Mouse (Mus musculus): Measurements from ENCODE around the gene Ube2v1.
"Not testable (repeated sequence)": the region's sequence is repeated elsewhere in the genome, so short reads cannot be mapped to it uniquely, and the experiment has no call there.

The Ube2v1 gene

DNA sequence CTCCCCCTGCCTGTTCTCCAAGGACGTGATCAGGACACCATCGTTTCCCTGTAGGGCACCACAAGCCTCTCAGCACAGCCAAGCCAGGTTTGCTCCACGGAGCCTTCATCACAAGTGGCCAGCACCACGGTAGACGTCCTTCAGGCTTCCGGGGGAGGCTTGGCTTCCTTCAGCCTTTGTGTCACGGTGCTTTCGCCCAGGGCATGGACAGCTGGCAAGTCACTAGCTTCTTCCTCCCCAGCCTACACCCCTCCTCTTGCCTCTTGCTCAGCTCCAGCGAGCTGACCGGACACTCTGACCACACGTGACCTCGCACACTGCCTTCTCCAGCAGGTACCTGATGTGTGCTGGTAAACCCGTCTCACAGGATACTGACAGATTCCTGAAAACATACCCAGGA lies 9.5 kb downstream of the Ube2v1 start:
- DNase-seq (ENCODE audit: low spot score), result no peak

GRCm38 (mm10) chr2:167621255-167622087 lies 10.4 kb downstream of the Ube2v1 start:
- DNase-seq (ENCODE audit: low spot score), result no peak

DNA sequence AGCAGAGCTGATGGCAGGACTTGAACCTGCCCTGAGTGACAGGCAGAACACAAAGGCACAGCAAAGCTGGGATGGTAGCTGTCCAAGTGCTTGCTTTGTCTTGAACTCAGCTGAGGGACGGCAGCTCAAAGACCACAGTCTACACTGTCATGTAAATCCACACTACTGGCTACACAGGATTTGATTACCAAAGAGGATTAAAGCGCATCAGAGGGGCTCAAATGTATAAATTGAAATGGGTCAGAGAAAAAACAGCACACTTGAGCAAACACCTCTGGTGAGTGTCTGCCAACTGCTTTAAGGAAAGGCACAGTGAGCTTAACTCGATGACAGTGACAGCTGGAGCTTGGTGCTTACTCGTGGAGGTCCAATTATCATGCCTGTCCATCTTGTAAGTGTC lies 14.4 kb downstream of the Ube2v1 start:
- no peak for DNase-seq (ENCODE audit: low spot score)

DNA sequence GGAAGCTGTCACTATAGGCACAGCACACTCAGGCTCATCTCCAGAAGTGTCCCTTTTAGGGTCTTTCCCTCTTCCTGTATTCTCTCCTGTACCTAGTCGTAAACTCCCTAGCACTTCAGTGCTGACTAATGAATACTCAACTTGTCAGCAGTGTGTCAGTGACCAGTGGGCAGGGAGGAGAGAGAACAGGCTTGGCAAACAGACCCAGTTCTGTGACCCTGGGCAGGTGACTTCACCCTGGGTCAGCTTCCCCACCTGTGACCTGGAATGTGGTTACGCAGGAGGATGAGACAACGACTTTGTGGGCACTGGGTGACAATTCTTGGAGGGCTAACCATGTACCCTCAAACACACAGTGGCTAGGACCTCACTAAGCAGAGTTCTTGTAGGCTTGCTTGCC lies 14.9 kb downstream of the Ube2v1 start:
- no peak for DNase-seq (ENCODE audit: low spot score)

DNA sequence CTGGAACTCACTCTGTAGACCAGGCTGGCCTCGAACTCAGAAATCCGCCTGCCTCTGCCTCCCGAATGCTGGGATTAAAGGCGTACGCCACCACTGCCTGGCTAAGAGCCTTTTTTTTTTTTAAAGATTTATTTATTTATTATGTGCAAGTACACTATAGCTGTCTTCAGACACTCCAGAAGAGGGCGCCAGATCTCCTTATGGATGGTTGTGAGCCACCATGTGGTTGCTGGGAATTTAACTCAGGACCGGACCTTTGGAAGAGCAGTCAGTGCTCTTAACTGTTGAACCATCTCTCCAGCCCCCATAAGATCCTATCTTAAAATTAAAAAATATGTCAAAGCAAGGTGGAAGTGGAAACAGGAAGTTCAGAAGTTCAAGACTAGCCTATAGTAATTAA lies 18.6 kb downstream of the Ube2v1 start:
- not testable (repeated sequence) for DNase-seq (ENCODE audit: low spot score)

DNA sequence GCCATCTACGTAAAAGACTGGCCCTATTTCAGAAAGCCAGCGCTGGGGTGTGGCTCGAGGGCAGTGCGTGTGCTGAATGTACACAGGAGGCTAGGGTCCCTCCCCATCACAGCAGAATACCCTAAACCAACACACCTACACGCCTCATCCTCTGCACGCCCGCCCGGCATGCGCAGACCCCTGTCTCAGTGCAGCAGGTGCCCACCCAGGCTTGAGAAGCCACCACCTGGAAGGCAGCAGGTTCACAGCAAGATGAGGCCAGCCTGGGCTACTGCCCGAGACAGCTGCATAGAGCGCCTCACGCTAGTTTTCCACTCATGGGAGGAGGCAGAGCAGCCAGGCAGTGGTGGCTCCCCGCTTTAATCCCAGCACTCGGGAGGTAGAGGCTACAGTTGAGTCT lies 19.8 kb downstream of the Ube2v1 start:
- no peak for DNase-seq (ENCODE audit: low spot score)

DNA sequence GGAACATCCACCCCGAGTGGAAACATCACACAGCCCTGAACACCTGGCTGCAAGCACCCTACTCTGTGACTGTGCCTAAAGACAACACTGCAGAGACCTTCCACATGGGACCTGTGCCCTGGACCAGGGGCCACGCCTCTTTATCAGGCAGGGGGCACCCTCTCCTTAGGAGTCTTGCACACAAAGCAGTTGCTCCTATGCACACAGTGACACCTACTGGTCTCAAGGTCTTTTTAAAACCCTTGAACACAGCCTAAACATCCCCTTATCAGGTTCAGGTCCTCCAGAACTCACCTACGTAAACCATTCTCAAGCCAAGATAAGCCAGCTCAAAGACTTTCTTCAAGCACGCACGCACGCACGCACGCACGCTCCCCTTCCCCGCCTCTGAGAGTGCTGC lies 20.6 kb downstream of the Ube2v1 start:
- DNase-seq (ENCODE audit: low spot score), result no peak

DNA sequence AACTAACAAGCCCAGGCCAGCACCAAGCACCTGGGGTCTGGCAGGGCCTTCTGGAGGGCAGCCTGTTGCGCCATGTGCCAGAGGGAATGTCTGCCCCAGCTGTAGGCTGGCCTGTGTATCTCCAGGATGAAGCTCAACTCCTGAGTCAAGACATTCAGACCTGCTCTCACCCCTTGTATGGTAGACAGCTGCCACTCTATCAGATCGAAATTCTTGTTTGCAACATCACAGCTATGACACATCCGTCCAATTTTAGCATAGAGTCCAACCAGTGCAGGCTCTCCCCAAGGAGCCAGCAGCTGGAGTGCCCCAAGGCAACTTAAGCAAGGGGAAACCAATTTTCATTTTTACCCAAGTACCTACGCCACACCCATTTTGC lies 25.2 kb downstream of the Ube2v1 start:
- DNase-seq (ENCODE audit: low spot score), result no peak

DNA sequence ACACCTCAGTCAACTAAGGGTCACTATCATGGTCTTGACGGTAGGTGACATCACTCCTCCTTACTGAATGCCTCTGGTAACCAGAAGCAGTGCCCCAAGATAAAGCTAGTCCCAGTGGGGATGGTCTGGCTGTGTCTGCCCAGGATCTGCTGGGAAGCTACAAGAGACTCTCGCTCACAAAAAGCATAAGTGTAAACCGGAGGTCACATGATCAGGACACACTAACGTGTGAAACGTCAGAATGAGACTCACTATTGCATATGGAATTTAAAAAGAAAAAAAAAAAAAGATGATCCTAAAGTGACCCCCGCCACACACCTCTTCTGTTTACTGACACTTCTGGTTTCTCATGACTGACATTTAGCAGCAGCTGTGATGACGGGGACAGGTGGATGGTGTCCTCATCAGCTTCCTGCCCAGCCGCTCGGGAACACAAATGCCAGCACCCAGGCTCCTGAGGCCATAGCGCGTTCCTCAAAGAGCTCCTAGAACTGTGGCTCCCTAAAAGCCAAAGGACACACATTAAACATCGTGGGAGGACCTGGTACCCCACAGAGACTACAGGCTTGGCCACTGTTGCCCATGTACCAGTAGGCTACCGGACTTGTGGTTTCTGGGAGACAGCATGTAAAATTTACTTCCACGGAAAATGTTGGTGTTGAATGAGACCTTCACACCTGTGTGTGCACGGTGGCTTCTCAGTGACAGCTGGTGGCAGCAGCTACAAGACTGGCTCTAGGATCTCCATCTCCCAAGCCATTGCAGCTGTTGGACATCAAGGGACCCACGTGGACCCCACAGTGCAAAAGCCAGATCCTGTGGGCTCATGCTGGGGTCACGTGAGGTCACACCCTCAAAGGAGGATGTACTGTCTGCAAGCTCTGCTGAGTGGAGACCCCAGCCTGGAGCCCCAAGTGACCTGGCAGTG lies 25.8 kb downstream of the Ube2v1 start:
- no peak for DNase-seq (ENCODE audit: low spot score)

GRCm38 (mm10) chr2:167605178-167605794 lies 26.6 kb downstream of the Ube2v1 start:
- DNase-seq (ENCODE audit: low spot score), result peak; percentile 96

DNA sequence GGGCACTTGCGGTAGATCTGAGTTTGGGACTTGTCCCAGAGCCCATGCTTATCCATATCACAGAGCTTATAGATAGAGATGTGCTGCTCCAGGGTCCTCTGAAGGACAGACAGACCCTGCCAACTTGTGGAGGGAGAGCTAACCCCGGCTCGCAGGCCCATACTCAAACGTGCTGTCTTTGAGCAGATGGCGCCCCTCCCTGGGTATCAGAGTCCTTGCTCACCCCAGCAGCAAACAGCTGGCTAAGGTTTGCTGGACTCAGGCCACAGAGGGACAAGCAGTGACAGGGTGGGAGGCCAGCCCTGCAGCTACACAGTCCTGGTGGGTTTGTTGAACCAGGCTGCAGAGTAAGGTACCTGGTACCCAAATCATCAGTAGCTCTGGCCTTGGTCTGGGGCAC lies 28.9 kb downstream of the Ube2v1 start:
- peak; percentile 71 for DNase-seq (ENCODE audit: low spot score)

GRCm38 (mm10) chr2:167602364-167602763 lies 29.5 kb downstream of the Ube2v1 start:
- no peak for DNase-seq (ENCODE audit: low spot score)

- DNase-seq (ENCODE audit: low spot score), result no peak
These were observed 31.4 kb downstream of the Ube2v1 start for GRCm38 (mm10) chr2:167600481-167600995.

- no peak for DNase-seq (ENCODE audit: low spot score)
These were observed 32.0 kb downstream of the Ube2v1 start for GRCm38 (mm10) chr2:167599917-167600316.

- no peak for DNase-seq (ENCODE audit: low spot score)
These were observed 32.7 kb downstream of the Ube2v1 start for GRCm38 (mm10) chr2:167599195-167599594.

DNA sequence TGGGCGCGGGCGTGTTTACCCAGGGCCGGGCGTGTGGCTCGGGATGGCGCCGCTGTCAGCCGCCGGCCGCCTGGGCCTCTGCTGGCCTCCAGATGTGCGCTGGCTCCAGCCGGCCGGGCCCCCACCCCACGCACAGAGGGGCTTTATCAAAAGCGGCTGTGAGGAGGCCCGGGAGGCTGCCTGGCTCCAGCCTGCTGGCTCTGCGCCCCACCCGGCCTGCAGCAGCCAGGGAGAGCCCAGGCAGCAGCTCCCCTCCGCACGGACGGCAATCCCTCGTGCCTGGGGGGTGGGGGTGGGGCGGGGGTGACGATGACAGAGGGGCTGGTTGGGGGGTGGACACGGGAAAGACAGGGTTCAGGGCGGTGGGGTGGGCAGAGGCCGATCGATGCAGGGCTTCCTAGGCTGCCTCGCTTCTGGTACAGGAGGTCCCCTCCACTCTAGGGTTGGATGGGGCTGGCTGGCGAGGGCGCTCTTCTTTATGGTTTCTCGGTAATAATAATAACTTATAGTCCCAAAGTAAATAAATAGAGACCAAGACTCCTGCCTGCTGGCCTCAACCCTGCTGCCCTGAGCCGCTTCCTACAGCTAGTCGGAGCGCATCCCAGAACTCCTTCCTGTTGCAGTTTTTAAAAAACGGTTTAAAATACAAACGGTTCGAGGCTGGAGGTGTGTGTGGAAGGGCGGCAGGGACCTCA lies 34.3 kb downstream of the Ube2v1 start:
- DNase-seq (ENCODE audit: low spot score), result peak; percentile 76

GRCm38 (mm10) chr2:167596726-167597491 lies 35.0 kb downstream of the Ube2v1 start:
- DNase-seq (ENCODE audit: low spot score), result peak; percentile 54

GRCm38 (mm10) chr2:167596262-167596661 lies 35.6 kb downstream of the Ube2v1 start:
- DNase-seq (ENCODE audit: low spot score), result peak; percentile 65

GRCm38 (mm10) chr2:167595761-167596171 lies 36.1 kb downstream of the Ube2v1 start:
- peak; percentile 87 for DNase-seq (ENCODE audit: low spot score)

GRCm38 (mm10) chr2:167594444-167594934 lies 37.4 kb downstream of the Ube2v1 start:
- DNase-seq (ENCODE audit: low spot score), result peak; percentile 56
